10 mouse cellular contexts compared by ENCODE assay signal in genomic region chr5:111554551-111555311, GRCm38 (mm10).
A peak's percentile ranks its signal among the peaks of the same experiment; 100 is the strongest.
DNase-seq lines count a peak whose midpoint lies in the region; ATAC-seq and TF ChIP-seq lines count a peak whose summit lies in the region.
"Had no signal": no experiment of that assay in that cellular context is flagged by ENCODE, and none has a peak within 500 bp of the region (broad histone marks: within the 10 kb centered on the region; RNA-seq: fewer than 3 reads in every experiment).

No protein-coding gene starts in this region.

- no peak for TF ChIP-seq CTCF in intestine, postnatal 0 days (IDR thresholded peaks at IDR 0.05; ENCODE audit: low read depth)

- H3K4me2 ChIP-seq in intestine, embryonic 14.5 days (ENCODE audit: low read length): no peak overlapping the region
- H3K4me2 ChIP-seq in intestine, postnatal 0 days (replicated peaks; ENCODE audit: low read depth): no peak overlapping the region
- 0 out of 2 replicates have a peak overlapping the region, but pooled peaks have one; percentile 2 for H3K4me2 ChIP-seq in embryonic facial prominence, embryonic 11.5 days (ENCODE audit: low read depth, low read length)
- 0 out of 2 replicates have a peak overlapping the region, but pooled peaks have one; percentile 0 for H3K4me2 ChIP-seq in intestine, embryonic 15.5 days (replicated peaks)
- peak overlapping the region; percentile 14; the same call in 1 of the 2 replicates for H3K4me2 ChIP-seq in neural tube, embryonic 15.5 days

- H3K27me3 ChIP-seq in intestine, embryonic 14.5 days (replicated peaks; ENCODE audit: control insufficient read depth, insufficient read depth, low read length): no peaks in the 10 kb centered on the region
- no peaks in the 10 kb centered on the region for H3K27me3 ChIP-seq in intestine, postnatal 0 days (replicated peaks; ENCODE audit: control insufficient read depth, insufficient read depth, low read length)
- no peaks in the 10 kb centered on the region; the same call in 1 of the 2 replicates for H3K27me3 ChIP-seq in embryonic facial prominence, embryonic 11.5 days (ENCODE audit: control insufficient read depth, insufficient read depth, low read length)
- no peaks in the 10 kb centered on the region for H3K27me3 ChIP-seq in intestine, embryonic 15.5 days (replicated peaks)
- H3K27me3 ChIP-seq in neural tube, embryonic 15.5 days (replicated peaks): 0 out of 2 replicates have a peak, but pooled peaks cover 1% of the 10 kb centered on the region

- ATAC-seq in intestine, embryonic 14.5 days (replicated peaks; ENCODE audit: low FRiP score, low TSS enrichment, low read depth): peak; percentile 61; the same call in 1 of the 2 replicates
- ATAC-seq in intestine, postnatal 0 days: no peak
- ATAC-seq in embryonic facial prominence, embryonic 11.5 days (replicated peaks; ENCODE audit: insufficient number of reproducible peaks, low FRiP score, low TSS enrichment, low read depth): peak; percentile 94
- ATAC-seq in intestine, embryonic 15.5 days: peak; percentile 75
- peak; percentile 77; the same call in 1 of the 2 replicates for ATAC-seq in neural tube, embryonic 15.5 days (ENCODE audit: low FRiP score)
- ATAC-seq in erythroblast, adult 5-6 weeks (replicated peaks; ENCODE audit: low FRiP score, poor library complexity, severe bottlenecking): no peak
- ATAC-seq: liver, postnatal 0 days had no signal

- H3K27ac ChIP-seq in intestine, embryonic 14.5 days (ENCODE audit: low read depth): peak overlapping the region; percentile 60
- H3K27ac ChIP-seq in intestine, postnatal 0 days (ENCODE audit: low read depth, low read length): no peak overlapping the region
- H3K27ac ChIP-seq in embryonic facial prominence, embryonic 11.5 days (replicated peaks; ENCODE audit: low read depth, low read length): peak overlapping the region; percentile 86
- peak overlapping the region; percentile 36; the same call in 1 of the 2 replicates for H3K27ac ChIP-seq in intestine, embryonic 15.5 days
- peak overlapping the region; percentile 65 for H3K27ac ChIP-seq in neural tube, embryonic 15.5 days (replicated peaks)

- no peak overlapping the region for H3K4me3 ChIP-seq in intestine, embryonic 14.5 days (ENCODE audit: low read depth, low read length)
- no peak overlapping the region for H3K4me3 ChIP-seq in intestine, postnatal 0 days (ENCODE audit: low read depth, low read length)
- H3K4me3 ChIP-seq in embryonic facial prominence, embryonic 11.5 days (ENCODE audit: low read depth, low read length): no peak overlapping the region
- H3K4me3 ChIP-seq in intestine, embryonic 15.5 days (replicated peaks): no peak overlapping the region
- no peak overlapping the region for H3K4me3 ChIP-seq in neural tube, embryonic 15.5 days (replicated peaks)

- no peaks in the 10 kb centered on the region for H3K9me3 ChIP-seq in intestine, embryonic 14.5 days (ENCODE audit: control insufficient read depth, low read length)
- H3K9me3 ChIP-seq in intestine, postnatal 0 days (ENCODE audit: control insufficient read depth): no peaks in the 10 kb centered on the region
- H3K9me3 ChIP-seq in embryonic facial prominence, embryonic 11.5 days (replicated peaks; ENCODE audit: control insufficient read depth, low read length): no peaks in the 10 kb centered on the region
- H3K9me3 ChIP-seq in intestine, embryonic 15.5 days: no peaks in the 10 kb centered on the region
- no peaks in the 10 kb centered on the region for H3K9me3 ChIP-seq in neural tube, embryonic 15.5 days (replicated peaks)

- DNase-seq in intestine, embryonic 14.5 days (ENCODE audit: low spot score): no peak
- peak; percentile 80 for DNase-seq in embryonic facial prominence, embryonic 11.5 days (ENCODE audit: low spot score)
- no peak for DNase-seq in frontal cortex, postnatal 10 days (ENCODE audit: low spot score in 2 of 2)
- DNase-seq in thymus, postnatal 10 days (ENCODE audit: low spot score in 2 of 2): no peak
- DNase-seq: heart, postnatal 14 days; liver, postnatal 0 days had no signal

- H3K9ac ChIP-seq in intestine, embryonic 14.5 days (ENCODE audit: low read length): 0 out of 2 replicates have a peak overlapping the region, but pooled peaks have one; percentile 1
- H3K9ac ChIP-seq in intestine, postnatal 0 days (ENCODE audit: low read depth, low read length): no peak overlapping the region
- H3K9ac ChIP-seq in embryonic facial prominence, embryonic 11.5 days (replicated peaks; ENCODE audit: low read length): peak overlapping the region; percentile 46
- H3K9ac ChIP-seq in intestine, embryonic 15.5 days: no peak overlapping the region
- H3K9ac ChIP-seq in neural tube, embryonic 15.5 days (replicated peaks): no peak overlapping the region
- H3K9ac ChIP-seq: liver, postnatal 0 days had no signal

- no peaks in the 10 kb centered on the region for H3K36me3 ChIP-seq in intestine, embryonic 14.5 days (ENCODE audit: control insufficient read depth, insufficient read depth, low read length)
- no peaks in the 10 kb centered on the region for H3K36me3 ChIP-seq in intestine, postnatal 0 days (ENCODE audit: control insufficient read depth, insufficient read depth)
- no peaks in the 10 kb centered on the region for H3K36me3 ChIP-seq in embryonic facial prominence, embryonic 11.5 days (replicated peaks; ENCODE audit: control insufficient read depth, insufficient read depth, low read depth, low read length)
- no peaks in the 10 kb centered on the region for H3K36me3 ChIP-seq in intestine, embryonic 15.5 days
- no peaks in the 10 kb centered on the region for H3K36me3 ChIP-seq in neural tube, embryonic 15.5 days

- H3K4me1 ChIP-seq in intestine, embryonic 14.5 days (replicated peaks; ENCODE audit: control insufficient read depth, insufficient read depth, low read length): peaks cover 20% of the 10 kb centered on the region
- H3K4me1 ChIP-seq in intestine, postnatal 0 days (replicated peaks; ENCODE audit: control insufficient read depth, insufficient read depth, low read length): no peaks in the 10 kb centered on the region
- H3K4me1 ChIP-seq in embryonic facial prominence, embryonic 11.5 days (ENCODE audit: control insufficient read depth, insufficient read depth, low read length): peaks cover 9% of the 10 kb centered on the region
- H3K4me1 ChIP-seq in intestine, embryonic 15.5 days (replicated peaks): peaks cover 22% of the 10 kb centered on the region
- H3K4me1 ChIP-seq in neural tube, embryonic 15.5 days: peaks cover 15% of the 10 kb centered on the region

- 29% methylated on average over 24 of the region's 24 CpGs for WGBS in intestine, embryonic 14.5 days
- 38% methylated on average over 24 of the region's 24 CpGs for WGBS in intestine, postnatal 0 days
- 6% methylated on average over 24 of the region's 24 CpGs for WGBS in embryonic facial prominence, embryonic 11.5 days
- WGBS in intestine, embryonic 15.5 days: 25% methylated on average over 24 of the region's 24 CpGs
- WGBS in neural tube, embryonic 15.5 days: 7% methylated on average over 23 of the region's 24 CpGs

Comparison
In these comparisons a context has a peak if more than half of its experiments do, and no peak if none do; other contexts are left out.
1. ATAC-seq: peak in intestine, embryonic 14.5 days (single experiment), embryonic facial prominence, embryonic 11.5 days (single experiment), intestine, embryonic 15.5 days (single experiment) and neural tube, embryonic 15.5 days (single experiment); none in intestine, postnatal 0 days (single experiment) and erythroblast, adult 5-6 weeks (single experiment).
2. H3K4me2 ChIP-seq: peak in embryonic facial prominence, embryonic 11.5 days (single experiment), intestine, embryonic 15.5 days (single experiment) and neural tube, embryonic 15.5 days (single experiment); none in intestine, embryonic 14.5 days (single experiment) and intestine, postnatal 0 days (single experiment).
3. H3K9ac ChIP-seq: peak in intestine, embryonic 14.5 days (single experiment) and embryonic facial prominence, embryonic 11.5 days (single experiment); none in intestine, postnatal 0 days (single experiment), intestine, embryonic 15.5 days (single experiment) and neural tube, embryonic 15.5 days (single experiment).